Mouse (Mus musculus) embryo, embryonic 11.5 days (tissue): Measurements from ENCODE around the gene Fam205c.

Experiments used
- DNase-seq: peaks from one replicate; pipeline ENCODE4 v3.0.0-alpha.2; 2012; ENCODE audit warnings: low read depth, low spot score

Gene Fam205c

GRCm38 (mm10) chr4:42874134-42874533, at the start of gene Fam205c:
Gene Fam205c, minus strand, starts transcription at chr4:42874234.
- no peak for DNase-seq

GRCm38 (mm10) chr4:42922461-42922860, 48.4 kb upstream of the Fam205c start:
- DNase-seq: no peak

GRCm38 (mm10) chr4:42922056-42922455, 48.0 kb upstream of the Fam205c start:
- DNase-seq: no peak

DNA sequence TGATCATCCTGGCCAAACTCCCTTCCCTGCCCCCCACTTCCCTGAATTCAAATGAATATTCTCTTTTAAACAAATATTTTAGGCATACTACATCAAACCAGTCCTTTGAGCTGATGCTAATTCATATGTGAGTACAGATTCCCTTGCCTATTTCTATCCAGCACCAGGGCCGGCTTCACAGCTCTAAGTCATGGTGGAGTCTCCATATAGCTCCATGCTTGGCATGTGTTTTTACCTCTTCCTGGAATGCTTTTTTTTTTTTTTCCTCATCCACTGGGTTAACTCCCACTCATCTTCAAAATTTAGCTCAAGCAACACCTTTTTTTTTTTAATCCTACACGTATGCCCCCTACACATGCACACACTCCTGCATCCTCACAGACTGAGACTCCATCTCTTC, 47.5 kb upstream of the Fam205c start:
- no peak for DNase-seq

GRCm38 (mm10) chr4:42920726-42921125, 46.7 kb upstream of the Fam205c start:
- no peak for DNase-seq

DNA sequence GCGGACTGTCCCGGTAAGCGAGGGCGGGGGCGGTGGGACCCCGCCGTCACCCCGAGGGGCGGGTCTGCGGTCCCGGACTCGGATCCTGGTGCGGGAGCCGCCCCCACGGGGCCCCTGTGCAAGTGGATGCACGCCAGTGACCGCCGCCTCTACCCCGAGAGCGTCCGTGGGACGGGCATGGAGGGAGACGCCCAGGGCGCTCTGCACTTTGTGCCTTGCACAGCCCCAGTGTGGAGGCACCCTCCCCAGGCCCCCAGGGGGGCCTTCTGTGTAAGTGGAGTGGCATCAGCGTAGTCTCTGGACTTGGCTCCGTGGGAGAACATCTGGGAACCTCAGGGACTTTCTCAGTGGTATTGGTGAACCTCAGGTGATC, 43.4 kb upstream of the Fam205c start:
- DNase-seq: no peak

DNA sequence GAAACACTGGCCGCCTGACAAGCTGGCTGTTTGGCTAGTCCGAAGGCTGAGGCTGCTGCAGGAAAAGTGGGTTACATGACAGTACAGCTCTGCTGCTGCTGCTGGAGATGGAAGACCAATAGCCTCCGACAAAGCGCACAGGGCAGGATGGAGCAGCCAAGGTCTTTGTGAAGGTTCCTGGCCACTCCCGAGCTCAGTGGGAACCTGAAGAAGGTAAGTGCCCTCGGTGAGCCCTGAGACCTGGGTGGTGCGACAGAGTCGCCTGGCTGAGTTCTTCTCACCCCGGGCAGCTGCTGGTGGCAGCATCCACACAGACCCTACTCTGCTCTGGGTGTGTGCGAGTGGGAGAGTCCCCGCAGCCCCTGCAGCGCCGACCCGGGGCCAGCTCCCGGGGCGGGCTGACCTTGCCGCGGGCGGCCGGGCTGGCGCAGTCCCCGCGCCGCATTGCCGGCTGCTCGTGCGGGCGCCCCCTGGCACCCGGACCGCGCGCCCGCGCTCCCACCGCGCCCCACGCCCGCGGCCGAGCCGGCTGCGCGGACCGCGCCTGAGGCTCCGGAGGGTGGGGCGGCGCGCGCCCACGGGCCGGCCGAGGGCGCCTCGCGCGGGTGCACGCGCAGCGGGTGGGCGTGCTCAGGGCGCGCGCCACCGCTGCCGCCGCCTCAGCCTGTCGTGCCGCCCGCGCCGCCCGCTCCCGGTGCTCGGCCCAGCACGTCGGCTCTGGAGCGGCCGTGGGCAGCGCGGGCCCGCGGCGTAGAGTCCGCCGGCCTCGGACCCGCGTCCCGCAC, 42.8 kb upstream of the Fam205c start, which contains the start of gene Phf24:
Gene Phf24, plus strand, starts transcription at position 44 of the 785 bp plus-strand sequence.
- DNase-seq: no peak

- no peak for DNase-seq
These were observed 41.9 kb upstream of the Fam205c start for GRCm38 (mm10) chr4:42915966-42916365.

GRCm38 (mm10) chr4:42915311-42915710, 41.3 kb upstream of the Fam205c start:
- no peak for DNase-seq

- DNase-seq: no peak
These were observed 39.4 kb upstream of the Fam205c start for GRCm38 (mm10) chr4:42913391-42913790.

DNA sequence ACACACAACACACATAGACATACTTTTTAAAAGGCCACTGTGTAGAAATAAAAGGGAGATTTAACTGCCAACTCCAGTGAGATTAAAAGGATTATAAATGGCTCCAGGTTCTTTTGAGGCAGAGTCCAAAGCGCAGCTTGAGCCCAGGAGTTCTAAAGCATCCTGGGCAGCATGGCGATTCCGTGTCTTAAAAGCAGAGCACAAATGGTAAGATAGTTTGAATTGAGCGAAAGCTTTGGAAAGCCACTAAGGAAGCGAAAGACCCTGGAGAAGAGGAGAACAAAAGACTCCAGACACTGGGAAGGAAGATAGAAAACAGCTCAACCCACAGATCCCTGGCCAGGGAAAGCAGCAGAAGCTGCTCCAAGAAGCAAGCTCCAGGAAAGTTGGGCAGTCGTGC, 30.9 kb upstream of the Fam205c start:
- DNase-seq: no peak

DNA sequence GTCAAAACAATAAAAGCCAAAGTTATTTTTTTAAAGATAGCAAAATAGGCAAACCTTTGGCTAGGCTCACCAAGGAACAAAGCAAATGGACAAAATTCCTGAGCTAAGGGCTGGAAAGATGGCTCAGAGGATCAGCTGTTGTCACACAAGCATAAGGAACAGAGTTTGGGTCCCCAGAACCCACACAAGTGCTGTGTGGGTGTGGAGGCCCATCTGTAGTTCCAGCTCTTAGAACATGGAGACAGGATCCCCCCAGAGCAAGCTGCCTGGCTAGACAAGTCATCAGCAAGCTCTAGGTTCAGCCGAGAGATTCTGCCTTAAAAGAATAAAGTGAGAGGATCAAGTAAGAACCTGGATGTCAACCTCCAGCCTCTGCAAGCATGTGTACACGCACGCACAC, 30.5 kb upstream of the Fam205c start:
- DNase-seq: no peak

DNA sequence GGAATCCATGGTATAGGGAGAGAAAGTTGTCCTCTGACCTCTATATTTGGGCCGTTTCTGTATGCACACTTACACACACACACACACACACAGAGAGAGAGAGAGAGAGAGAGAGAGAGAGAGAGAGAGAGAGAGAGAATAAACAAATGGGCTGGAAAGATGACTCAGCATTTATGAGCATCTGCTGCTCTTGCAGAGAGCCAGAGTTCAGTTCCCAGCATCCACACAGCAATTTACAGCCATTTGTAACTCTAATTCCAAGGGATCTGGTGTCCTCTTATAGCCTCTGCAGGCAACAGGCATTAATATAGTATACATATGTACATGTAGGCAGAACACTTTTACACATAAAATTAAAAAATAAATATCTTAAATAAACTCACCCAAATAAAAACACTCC, 29.9 kb upstream of the Fam205c start:
- DNase-seq: no peak

DNA sequence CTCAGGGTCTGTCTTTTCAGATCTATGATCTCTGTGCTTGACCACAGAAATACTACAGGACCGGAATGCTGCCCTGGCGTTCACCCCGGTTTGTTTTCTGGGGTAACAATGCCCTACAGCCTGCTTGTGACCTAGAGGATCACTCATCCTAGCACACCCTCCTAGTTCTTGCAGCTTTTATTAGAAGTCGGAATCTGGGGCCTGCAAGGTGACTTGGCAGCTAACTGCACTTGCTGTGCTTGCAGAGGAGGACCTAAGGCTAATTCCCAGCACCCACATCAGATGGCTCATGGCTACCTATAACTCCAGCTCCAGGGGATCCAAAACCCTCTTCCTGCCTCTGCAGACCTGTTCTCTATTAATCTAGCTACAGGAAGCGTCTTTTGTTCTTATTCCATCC, 28.7 kb upstream of the Fam205c start:
- no peak for DNase-seq

GRCm38 (mm10) chr4:42902174-42902573, 28.1 kb upstream of the Fam205c start:
- DNase-seq: no peak

GRCm38 (mm10) chr4:42900878-42901277, 26.8 kb upstream of the Fam205c start:
- DNase-seq: no peak

DNA sequence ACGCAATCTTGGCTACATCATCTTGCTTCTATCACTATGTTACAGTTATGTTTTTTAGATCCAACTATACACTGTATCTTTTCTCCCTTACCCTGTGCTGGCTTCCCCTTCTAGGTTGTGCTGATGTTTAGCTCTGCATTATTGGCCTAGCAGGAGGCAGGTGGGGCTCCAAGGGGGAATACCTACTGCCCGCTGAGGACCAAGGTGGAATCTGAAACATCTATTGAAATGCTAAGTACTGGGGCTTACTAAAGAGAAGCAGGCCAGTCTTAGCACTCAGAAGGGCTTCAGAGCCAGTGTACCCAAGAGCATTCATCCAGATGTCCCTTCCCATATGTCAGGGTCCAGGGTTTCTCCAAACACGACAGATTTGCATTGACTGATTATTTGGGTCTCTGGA, 24.9 kb upstream of the Fam205c start:
- DNase-seq: no peak

- DNase-seq: no peak
These were observed 21.1 kb upstream of the Fam205c start for GRCm38 (mm10) chr4:42895118-42895517.

DNA sequence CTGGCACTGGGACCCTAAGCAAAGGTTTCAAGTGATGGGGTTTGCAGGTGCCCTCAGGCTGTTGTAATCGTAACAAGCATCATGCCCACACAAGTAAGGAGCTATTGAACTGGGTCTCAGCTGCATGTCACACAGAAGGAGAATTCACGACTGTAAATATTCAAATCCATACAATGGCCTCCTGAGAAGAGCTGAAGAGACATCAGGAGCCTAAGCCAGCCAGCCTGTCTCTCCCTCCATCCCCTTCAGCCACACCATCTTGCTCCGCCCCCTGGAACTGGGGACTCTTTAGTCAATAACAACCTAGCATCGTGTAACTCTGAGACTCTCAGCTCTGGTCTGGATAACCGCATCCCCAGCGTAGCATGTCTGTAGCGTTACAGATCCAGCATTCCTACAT, 17.1 kb upstream of the Fam205c start:
- no peak for DNase-seq

DNA sequence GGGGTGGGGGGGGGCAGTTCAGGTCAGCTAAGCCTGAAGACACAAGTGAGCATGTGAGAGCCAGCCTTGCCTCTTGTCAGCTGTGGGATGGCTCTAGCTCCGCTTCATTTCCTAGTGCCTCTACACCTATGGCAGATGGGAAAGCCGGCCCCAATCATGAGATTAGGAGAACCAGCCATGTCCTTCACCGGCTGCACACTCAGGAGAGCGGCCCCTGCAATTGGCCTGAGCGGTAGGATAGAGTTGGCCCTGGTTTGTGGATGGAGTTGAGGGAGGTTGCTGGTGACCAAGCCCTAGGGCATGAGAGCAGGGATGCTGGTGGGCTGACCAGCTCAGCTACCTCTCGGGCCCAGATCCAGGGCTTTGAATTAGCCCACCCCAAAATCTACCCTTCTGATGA, 14.8 kb upstream of the Fam205c start:
- no peak for DNase-seq

DNA sequence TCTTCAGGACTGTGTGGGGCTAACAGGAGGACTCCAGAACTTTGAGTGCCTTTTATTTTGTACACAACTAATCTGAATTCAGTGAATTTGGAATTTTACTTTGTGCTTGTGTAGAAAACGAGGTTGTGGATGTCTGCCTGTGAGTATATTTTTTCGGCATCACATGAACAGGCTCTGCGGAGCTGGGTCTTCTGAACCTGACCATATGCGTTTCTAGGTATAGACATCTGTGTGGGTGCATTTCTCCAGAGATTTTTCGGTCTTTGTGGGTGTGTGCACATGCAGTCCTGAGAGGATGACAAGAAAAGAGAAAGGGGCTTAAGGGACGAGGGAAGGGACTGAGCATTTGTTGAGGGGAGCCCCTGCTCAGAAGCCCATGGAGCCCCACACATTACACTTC, 12.9 kb upstream of the Fam205c start:
- DNase-seq: no peak

DNA sequence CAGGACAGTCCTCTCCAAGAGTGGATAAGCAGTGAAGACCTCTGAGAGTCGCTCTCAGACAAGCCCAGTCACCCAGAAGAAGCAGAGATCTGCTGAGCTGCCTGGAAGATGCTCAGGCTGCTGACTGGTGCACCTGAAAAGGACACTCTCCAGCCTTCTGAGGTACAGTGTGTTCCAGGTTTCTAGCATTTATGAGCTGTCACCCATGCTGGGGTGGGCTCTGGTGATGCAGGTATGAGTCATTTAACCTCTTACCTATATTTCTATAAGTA, 6.6 kb upstream of the Fam205c start:
- no peak for DNase-seq

DNA sequence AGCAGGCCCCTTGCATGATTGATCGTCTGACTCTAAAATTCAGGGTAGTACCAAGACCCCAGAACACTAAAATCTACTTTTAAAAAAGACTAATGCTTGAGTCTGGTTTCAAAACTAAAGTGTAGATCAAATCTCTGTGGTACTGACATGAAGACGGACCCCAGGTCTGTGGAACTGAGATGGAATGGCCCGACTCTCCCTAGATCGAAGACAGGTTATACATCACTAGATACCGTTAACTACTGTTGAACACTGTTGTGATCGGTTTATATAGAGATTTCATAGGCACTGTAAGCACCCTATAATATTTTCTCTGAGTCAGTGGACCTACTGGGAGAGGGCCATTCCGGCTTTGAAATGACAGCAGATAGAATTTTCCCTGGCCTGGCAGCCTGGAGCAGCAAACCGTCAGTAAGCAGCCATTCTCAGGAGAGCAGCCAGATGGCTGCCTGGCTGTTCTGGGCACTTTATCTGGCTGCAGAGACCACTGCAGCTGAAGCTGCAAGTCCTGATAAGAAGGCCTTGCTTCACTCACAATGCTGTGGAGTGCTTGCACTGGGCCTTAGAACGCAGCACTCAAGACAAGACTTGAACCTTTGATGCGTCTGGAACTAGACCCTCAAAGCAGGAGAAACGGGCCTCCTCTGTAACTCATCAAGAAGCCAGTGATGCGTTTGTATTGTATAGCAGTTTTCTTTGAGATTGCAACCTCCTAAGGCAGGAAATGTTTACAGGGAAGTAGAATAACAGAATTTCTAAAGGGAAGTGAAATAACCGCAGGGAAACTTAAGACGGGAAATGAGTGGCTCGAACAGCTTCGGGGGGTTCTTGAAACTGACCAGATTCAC, 6.0 kb upstream of the Fam205c start:
- no peak for DNase-seq
